Mouse (Mus musculus) stomach, embryonic 16.5 days (tissue): ENCODE data around the gene Msi2. TPM values are rescaled to one million over a fixed set of nuclear protein-coding genes. Genes with fewer than 3 reads are reported as not detected.

Source experiments
- ATAC-seq: fragments of 200-750 bp; cut with Nextera tagmentation; 2 replicates; pipeline ENCODE4 v1.8.0; 2017; ENCODE audit warnings: moderate number of reproducible peaks, moderate TSS enrichment; ENCODE audit not compliant: insufficient read depth, low FRiP score
- H3K27ac ChIP-seq: fragments of 300-500 bp; sonication (generic); 2 replicates; pipeline ENCODE4 v1.5.1; 2014; ENCODE audit warnings: low read length
- H3K27me3 ChIP-seq: fragments of 300-500 bp; sonication (generic); 2 replicates; pipeline ENCODE4 v1.6.1; 2014; ENCODE audit warnings: low read length, control low read depth, mixed read lengths; ENCODE audit not compliant: control insufficient read depth, insufficient read depth
- H3K36me3 ChIP-seq: fragments of 300-500 bp; sonication (generic); 2 replicates; pipeline ENCODE4 v1.6.1; 2014; ENCODE audit warnings: low read length; ENCODE audit not compliant: control insufficient read depth, insufficient read depth
- H3K4me1 ChIP-seq: fragments of 300-500 bp; sonication (generic); 2 replicates; pipeline ENCODE4 v1.6.1; 2014; ENCODE audit warnings: low read length, control low read depth, mixed read lengths; ENCODE audit not compliant: control insufficient read depth, insufficient read depth
- H3K4me2 ChIP-seq: fragments of 300-500 bp; sonication (generic); 2 replicates; pipeline ENCODE4 v1.6.1; 2014; ENCODE audit warnings: low read depth, low read length, mixed read lengths
- H3K4me3 ChIP-seq: fragments of 300-500 bp; sonication (generic); replicated peaks from 2 replicates; pipeline ENCODE4 v1.5.1; 2014; ENCODE audit warnings: mild to moderate bottlenecking, low read length
- H3K9ac ChIP-seq: fragments of 300-500 bp; sonication (generic); 2 replicates; pipeline ENCODE4 v1.6.1; 2014; ENCODE audit warnings: low read length
- H3K9me3 ChIP-seq: fragments of 300-500 bp; sonication (generic); replicated peaks from 2 replicates; pipeline ENCODE4 v1.6.1; 2016; ENCODE audit warnings: low read length, control low read depth; ENCODE audit not compliant: control insufficient read depth
- WGBS: fragments of 180-500 bp; shearing (Covaris S2); extraction: QIAGEN DNeasy Blood & Tissue Kit; methylation state at CpG from one replicate; pipeline ENCODE4 v1.1.7; 2014; 5-methylcytosine and 5-hydroxymethylcytosine counted together
- polyA plus RNA-seq: library from polyadenylated mRNA; unstranded; fragments of >200 nt; fragmentation: Nextera tagmentation; extraction: Ambion mirVana; gene quantifications from 2 replicates; pipeline ENCODE4 v1.2.1, GENCODE M21; 2015

The Msi2 gene
- polyA plus RNA-seq, 1 experiment from 2014 or later: 11.7 TPM

- peaks cover 63% of the 10 kb centered on the region for H3K4me1 ChIP-seq
- 33% methylated on average over 14 of the region's 14 CpGs for WGBS
- no peak overlapping the region for H3K4me2 ChIP-seq
- H3K36me3 ChIP-seq: no peaks in the 10 kb centered on the region
- no peaks in the 10 kb centered on the region for H3K27me3 ChIP-seq
- no peak overlapping the region for H3K4me3 ChIP-seq
- peak overlapping the region; percentile 28; the same call in 1 of the 2 replicates for H3K9ac ChIP-seq
- no peak for ATAC-seq
- no peaks in the 10 kb centered on the region for H3K9me3 ChIP-seq
- H3K27ac ChIP-seq: peak overlapping the region; percentile 79
Measured at GRCm38 (mm10) chr11:88689831-88690459, 28.4 kb downstream of the Msi2 start.

GRCm38 (mm10) chr11:88688644-88689043 is 29.7 kb downstream of the Msi2 start:
- ATAC-seq: no peak
- WGBS: 94% methylated on average over 8 of the region's 8 CpGs
- Histone ChIP-seq H3K9me3 (no peaks in the 10 kb centered on the region), H3K36me3 (no peaks in the 10 kb centered on the region), H3K27ac (no peak overlapping the region), H3K27me3 (no peaks in the 10 kb centered on the region), H3K9ac (no peak overlapping the region), H3K4me2 (no peak overlapping the region), H3K4me3 (no peak overlapping the region), H3K4me1 (peaks cover 55% of the 10 kb centered on the region)

GRCm38 (mm10) chr11:88687711-88688110 is 30.6 kb downstream of the Msi2 start:
- no peak overlapping the region for H3K4me2 ChIP-seq
- H3K4me3 ChIP-seq: no peak overlapping the region
- peaks cover 59% of the 10 kb centered on the region for H3K4me1 ChIP-seq
- peak overlapping the region; percentile 46; the same call in 1 of the 2 replicates for H3K9ac ChIP-seq
- 70% methylated on average over 12 of the region's 12 CpGs for WGBS
- H3K36me3 ChIP-seq: no peaks in the 10 kb centered on the region
- H3K27ac ChIP-seq: peak overlapping the region; percentile 62; the same call in 1 of the 2 replicates
- no peaks in the 10 kb centered on the region for H3K27me3 ChIP-seq
- no peak for ATAC-seq
- H3K9me3 ChIP-seq: no peaks in the 10 kb centered on the region

GRCm38 (mm10) chr11:88687010-88687409 is 31.3 kb downstream of the Msi2 start:
- peak overlapping the region; percentile 62; the same call in 1 of the 2 replicates for H3K27ac ChIP-seq
- H3K4me1 ChIP-seq: peaks cover 61% of the 10 kb centered on the region
- H3K36me3 ChIP-seq: no peaks in the 10 kb centered on the region
- H3K27me3 ChIP-seq: no peaks in the 10 kb centered on the region
- H3K4me3 ChIP-seq: no peak overlapping the region
- no peak for ATAC-seq
- WGBS: 43% methylated on average over 5 of the region's 5 CpGs
- peak overlapping the region; percentile 46; the same call in 1 of the 2 replicates for H3K9ac ChIP-seq
- no peaks in the 10 kb centered on the region for H3K9me3 ChIP-seq
- H3K4me2 ChIP-seq: no peak overlapping the region

GRCm38 (mm10) chr11:88686061-88686460 is 32.3 kb downstream of the Msi2 start:
- H3K4me1 ChIP-seq: peaks cover 52% of the 10 kb centered on the region
- no peak for ATAC-seq

GRCm38 (mm10) chr11:88683026-88683770 is 35.1 kb downstream of the Msi2 start:
- WGBS: 65% methylated on average over 14 of the region's 14 CpGs
- no peak overlapping the region for H3K4me2 ChIP-seq
- H3K9ac ChIP-seq: no peak overlapping the region
- no peak overlapping the region for H3K4me3 ChIP-seq
- peak; percentile 46; the same call in 1 of the 2 replicates for ATAC-seq
- no peaks in the 10 kb centered on the region for H3K36me3 ChIP-seq
- H3K27me3 ChIP-seq: no peaks in the 10 kb centered on the region
- H3K27ac ChIP-seq: peak overlapping the region; percentile 19; the same call in 1 of the 2 replicates
- H3K9me3 ChIP-seq: no peaks in the 10 kb centered on the region
- peaks cover 34% of the 10 kb centered on the region for H3K4me1 ChIP-seq

More at GRCm38 (mm10) chr11:88686061-88686460, 32.3 kb downstream of the Msi2 start:
- Histone ChIP-seq H3K4me2 (no peak overlapping the region), H3K9me3 (no peaks in the 10 kb centered on the region), H3K36me3 (no peaks in the 10 kb centered on the region), H3K9ac (no peak overlapping the region), H3K27ac (peak overlapping the region; percentile 36; the same call in 1 of the 2 replicates), H3K27me3 (no peaks in the 10 kb centered on the region), H3K4me3 (no peak overlapping the region)
- WGBS: 68% methylated on average over 7 of the region's 7 CpGs

GRCm38 (mm10) chr11:88677350-88677749 is 41.0 kb downstream of the Msi2 start:
- no peaks in the 10 kb centered on the region for H3K27me3 ChIP-seq
- peak overlapping the region; percentile 50 for H3K27ac ChIP-seq
- no peak overlapping the region for H3K4me3 ChIP-seq
- H3K4me2 ChIP-seq: no peak overlapping the region
- ATAC-seq: no peak
- H3K9me3 ChIP-seq: no peaks in the 10 kb centered on the region
- WGBS: 70% methylated on average over 7 of the region's 7 CpGs
- peaks cover 5% of the 10 kb centered on the region; the same call in 1 of the 2 replicates for H3K36me3 ChIP-seq
- H3K4me1 ChIP-seq: peaks cover 21% of the 10 kb centered on the region; the same call in 1 of the 2 replicates
- H3K9ac ChIP-seq: no peak overlapping the region

- no peaks in the 10 kb centered on the region for H3K27me3 ChIP-seq
- no peak overlapping the region for H3K9ac ChIP-seq
- H3K27ac ChIP-seq: no peak overlapping the region; the same call in 1 of the 2 replicates
- ATAC-seq: no peak; the same call in 1 of the 2 replicates
- peaks cover 17% of the 10 kb centered on the region; the same call in 1 of the 2 replicates for H3K4me1 ChIP-seq
- H3K9me3 ChIP-seq: no peaks in the 10 kb centered on the region
- H3K4me3 ChIP-seq: no peak overlapping the region
- H3K4me2 ChIP-seq: no peak overlapping the region
- WGBS: 46% methylated on average over 2 of the region's 2 CpGs
- peaks cover 5% of the 10 kb centered on the region; the same call in 1 of the 2 replicates for H3K36me3 ChIP-seq
Measured at GRCm38 (mm10) chr11:88676597-88676996, 41.7 kb downstream of the Msi2 start.
